Mouse (Mus musculus): ENCODE measurements around the gene Bst1. TPM values are rescaled to one million over a fixed set of nuclear protein-coding genes. Genes with fewer than 3 reads are reported as not detected.

The Bst1 gene
- total RNA-seq (2021) = under 1 TPM in 1 of 2 experiments, not detected in 1; 0.16 TPM
- long read RNA-seq = 0 reads

GRCm38 (mm10) chr5:43818695-43819094, at the start of gene Bst1:
Bst1 (plus strand) TSS chr5:43818885.
- no peak for DNase-seq (ENCODE audit: low spot score in 2 of 2)

- no peak for DNase-seq (ENCODE audit: low spot score in 2 of 2)
Observed at GRCm38 (mm10) chr5:43770618-43771354, 47.9 kb upstream of the Bst1 start.

- no peak for DNase-seq (ENCODE audit: low spot score in 2 of 2)
Observed at GRCm38 (mm10) chr5:43771555-43771954, 47.1 kb upstream of the Bst1 start.

GRCm38 (mm10) chr5:43776407-43776806, 42.3 kb upstream of the Bst1 start:
- DNase-seq (ENCODE audit: low spot score in 2 of 2) = no peak

GRCm38 (mm10) chr5:43776993-43777392, 41.7 kb upstream of the Bst1 start:
- DNase-seq (ENCODE audit: low spot score in 2 of 2) = no peak

- DNase-seq (ENCODE audit: low spot score in 2 of 2) = no peak
Observed at GRCm38 (mm10) chr5:43778583-43778982, 40.1 kb upstream of the Bst1 start.

- no peak for DNase-seq (ENCODE audit: low spot score in 2 of 2)
Observed at GRCm38 (mm10) chr5:43781423-43781976, 37.2 kb upstream of the Bst1 start.

GRCm38 (mm10) chr5:43781977-43782930, 36.4 kb upstream of the Bst1 start:
- peak; percentile 78 to 87 for DNase-seq (ENCODE audit: low spot score in 2 of 2)

GRCm38 (mm10) chr5:43783996-43784395, 34.7 kb upstream of the Bst1 start:
- no peak for DNase-seq (ENCODE audit: low spot score in 2 of 2)

GRCm38 (mm10) chr5:43786607-43787006, 32.1 kb upstream of the Bst1 start:
- no peak for DNase-seq (ENCODE audit: low spot score in 2 of 2)

GRCm38 (mm10) chr5:43787976-43788752, 30.5 kb upstream of the Bst1 start:
- no peak for DNase-seq (ENCODE audit: low spot score in 2 of 2)

GRCm38 (mm10) chr5:43792354-43792753, 26.3 kb upstream of the Bst1 start:
- DNase-seq (ENCODE audit: low spot score in 2 of 2) = no peak

GRCm38 (mm10) chr5:43799530-43799929, 19.2 kb upstream of the Bst1 start:
- DNase-seq (ENCODE audit: low spot score in 2 of 2) = no peak

GRCm38 (mm10) chr5:43800700-43801099, 18.0 kb upstream of the Bst1 start:
- DNase-seq (ENCODE audit: low spot score in 2 of 2) = no peak

GRCm38 (mm10) chr5:43801253-43801652, 17.4 kb upstream of the Bst1 start:
- DNase-seq (ENCODE audit: low spot score in 2 of 2) = no peak

GRCm38 (mm10) chr5:43801798-43802197, 16.9 kb upstream of the Bst1 start:
- DNase-seq (ENCODE audit: low spot score in 2 of 2) = no peak

- no peak for DNase-seq (ENCODE audit: low spot score in 2 of 2)
Observed at GRCm38 (mm10) chr5:43805401-43805800, 13.3 kb upstream of the Bst1 start.

GRCm38 (mm10) chr5:43806340-43806739, 12.3 kb upstream of the Bst1 start:
- DNase-seq (ENCODE audit: low spot score in 2 of 2) = no peak

GRCm38 (mm10) chr5:43806914-43807313, 11.8 kb upstream of the Bst1 start:
- no peak for DNase-seq (ENCODE audit: low spot score in 2 of 2)

GRCm38 (mm10) chr5:43807744-43808696, 10.7 kb upstream of the Bst1 start:
- peak; percentile 83 to 88 for DNase-seq (ENCODE audit: low spot score in 2 of 2)

All from layer of hippocampus, postnatal 10 days (tissue).